Mouse (Mus musculus) kidney, adult 2 months (tissue): Measurements from ENCODE around the gene Plcd1. TPM values are rescaled to one million over a fixed set of nuclear protein-coding genes. Genes with fewer than 3 reads are reported as not detected.

Source experiments
- DNase-seq: peaks from one replicate; pipeline ENCODE4 v3.0.0; 2021
- H3K27ac ChIP-seq: fragments of 200-500 bp; 2 replicates; pipeline ENCODE4 v1.5.1; 2012; ENCODE audit warnings: low read depth, low read length, control low read depth, inconsistent platforms; ENCODE audit not compliant: insufficient read depth
- H3K27me3 ChIP-seq: fragments of 200-500 bp; replicated peaks from 2 replicates; pipeline ENCODE4 v1.6.1; 2012; ENCODE audit warnings: mild to moderate bottlenecking, moderate library complexity, low read length, inconsistent platforms; ENCODE audit not compliant: control insufficient read depth, insufficient read depth
- H3K36me3 ChIP-seq: fragments of 200-500 bp; 2 replicates; pipeline ENCODE4 v1.6.1; 2012; ENCODE audit warnings: mild to moderate bottlenecking, moderate library complexity, low read length, inconsistent platforms; ENCODE audit not compliant: control insufficient read depth, insufficient read depth
- H3K4me1 ChIP-seq: fragments of 200-500 bp; 2 replicates; pipeline ENCODE4 v1.6.1; 2011; ENCODE audit warnings: low read length; ENCODE audit not compliant: control insufficient read depth, insufficient read depth
- H3K4me3 ChIP-seq: fragments of 200-500 bp; 2 replicates; pipeline ENCODE4 v1.5.1; 2011; ENCODE audit warnings: mild to moderate bottlenecking, low read depth, low read length, control low read depth; ENCODE audit not compliant: insufficient read depth
- CTCF ChIP-seq: fragments of 200-500 bp; conservative IDR thresholded peaks from 2 replicates; pipeline ENCODE4 v1.5.1; 2011; ENCODE audit warnings: low read depth, mild to moderate bottlenecking, control low read depth, low read length, moderate library complexity, mixed read lengths; ENCODE audit not compliant: insufficient read depth, insufficient read length
- POLR2A ChIP-seq: fragments of 200-500 bp; IDR thresholded peaks from one replicate; pipeline ENCODE4 v1.6.1; 2011; ENCODE audit warnings: low read depth, low read length, control low read depth
- WGBS: fragments of 180-500 bp; shearing (Covaris S2); methylation state at CpG from one replicate; pipeline ENCODE4 v1.1.7; 2018; 5-methylcytosine and 5-hydroxymethylcytosine counted together
- polyA plus RNA-seq: library from polyadenylated mRNA; depleted of rRNA; stranded (reverse); fragments of >200 nt; gene quantifications from 2 replicates; pipeline ENCODE4 v1.2.3, GENCODE M21; 2012

Plcd1 gene
- polyA plus RNA-seq, 1 experiment = 11.3 TPM

DNA sequence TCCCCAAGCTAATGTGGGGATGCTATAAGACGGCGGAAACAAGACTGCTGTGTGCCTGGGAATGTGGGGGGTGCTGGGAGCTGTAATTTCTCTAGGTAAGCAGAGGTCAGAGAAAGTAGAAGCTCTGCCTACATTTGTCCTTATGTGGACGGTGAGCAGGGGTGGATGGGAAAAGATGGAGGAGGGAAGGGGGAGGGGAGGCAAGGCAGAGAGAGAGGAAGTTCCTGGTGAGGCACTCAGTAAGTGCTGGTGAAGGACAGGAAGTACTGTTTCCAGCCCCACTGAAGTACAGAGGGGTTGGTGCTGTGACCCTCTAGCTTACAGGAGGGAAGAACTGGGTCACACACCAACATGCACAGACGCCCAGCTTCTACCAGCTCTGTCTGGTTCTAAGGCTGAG, 29.0 kb downstream of the Plcd1 start:
- Histone ChIP-seq H3K36me3 (no peaks in the 10 kb centered on the region), H3K27me3 (no peaks in the 10 kb centered on the region), H3K4me1 (peaks cover 15% of the 10 kb centered on the region; the same call in 1 of the 2 replicates), H3K4me3 (no peak overlapping the region), H3K27ac (no peak overlapping the region)
- DNase-seq = no peak
- WGBS = 73% methylated on average over 4 of the region's 4 CpGs
- TF ChIP-seq POLR2A = no peak
- no peak for TF ChIP-seq CTCF

DNA sequence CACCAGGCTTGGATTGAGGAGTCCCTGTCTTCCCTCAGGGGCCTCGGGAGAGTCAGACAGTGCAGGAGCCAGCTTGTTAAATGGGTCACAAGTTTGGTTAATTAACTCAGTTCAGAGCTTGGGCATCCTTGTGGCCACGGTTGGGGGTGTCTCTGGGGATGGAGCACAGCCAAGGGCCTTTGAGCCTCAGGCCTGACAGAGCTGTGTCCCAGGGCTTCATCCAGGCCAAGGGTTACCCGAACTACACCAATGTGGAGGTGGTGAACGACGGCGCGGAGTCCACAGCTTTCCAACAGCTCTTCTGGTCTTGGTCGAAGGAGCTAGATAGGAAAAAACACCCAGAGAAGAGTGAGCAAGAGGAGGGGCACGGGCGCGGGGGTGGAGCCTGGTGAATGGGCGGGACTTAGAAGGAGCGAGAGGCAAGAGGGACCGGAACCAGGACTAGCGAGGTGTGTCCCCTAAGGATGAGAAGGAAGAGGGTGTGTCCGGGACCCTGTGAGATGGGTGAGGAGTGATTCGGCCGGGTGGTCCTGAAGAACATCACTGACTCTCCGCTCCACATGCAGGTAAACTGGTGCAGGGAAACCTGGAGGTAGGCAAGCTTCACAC, 30.2 kb downstream of the Plcd1 start:
- H3K4me1 ChIP-seq = peaks cover 15% of the 10 kb centered on the region; the same call in 1 of the 2 replicates
- peak; percentile 94 for DNase-seq
- peak overlapping the region; percentile 43; the same call in 1 of the 2 replicates for H3K27ac ChIP-seq
- H3K36me3 ChIP-seq = no peaks in the 10 kb centered on the region
- no peak overlapping the region for H3K4me3 ChIP-seq
- no peaks in the 10 kb centered on the region for H3K27me3 ChIP-seq
- TF ChIP-seq CTCF (no peak), POLR2A (no peak)
- WGBS = 33% methylated on average over 19 of the region's 19 CpGs

DNA sequence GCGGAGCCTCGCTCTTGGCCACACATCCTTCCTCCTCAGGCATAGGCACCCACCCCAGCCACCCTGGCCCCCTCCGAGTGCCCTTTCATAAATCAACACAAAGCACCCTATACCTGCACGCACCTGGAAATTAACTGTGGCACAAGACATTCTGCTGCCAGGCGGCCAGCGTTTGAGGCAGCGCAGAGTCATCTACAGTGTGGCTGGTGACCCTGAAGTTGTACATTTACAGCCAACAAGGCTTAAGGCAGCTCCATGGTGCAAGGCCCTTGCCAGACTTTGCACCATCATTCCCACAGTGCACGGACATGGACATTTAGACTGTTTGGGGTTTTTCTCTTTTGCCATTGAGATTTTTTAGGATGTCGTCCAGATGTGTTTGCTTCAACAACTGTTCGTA, 32.6 kb downstream of the Plcd1 start:
- Histone ChIP-seq H3K27me3 (no peaks in the 10 kb centered on the region), H3K4me1 (peaks cover 15% of the 10 kb centered on the region; the same call in 1 of the 2 replicates), H3K27ac (peak overlapping the region; percentile 12; the same call in 1 of the 2 replicates), H3K36me3 (no peaks in the 10 kb centered on the region), H3K4me3 (no peak overlapping the region)
- TF ChIP-seq POLR2A (no peak), CTCF (no peak)
- 62% methylated on average over 10 of the region's 10 CpGs for WGBS
- DNase-seq = peak; percentile 68

DNA sequence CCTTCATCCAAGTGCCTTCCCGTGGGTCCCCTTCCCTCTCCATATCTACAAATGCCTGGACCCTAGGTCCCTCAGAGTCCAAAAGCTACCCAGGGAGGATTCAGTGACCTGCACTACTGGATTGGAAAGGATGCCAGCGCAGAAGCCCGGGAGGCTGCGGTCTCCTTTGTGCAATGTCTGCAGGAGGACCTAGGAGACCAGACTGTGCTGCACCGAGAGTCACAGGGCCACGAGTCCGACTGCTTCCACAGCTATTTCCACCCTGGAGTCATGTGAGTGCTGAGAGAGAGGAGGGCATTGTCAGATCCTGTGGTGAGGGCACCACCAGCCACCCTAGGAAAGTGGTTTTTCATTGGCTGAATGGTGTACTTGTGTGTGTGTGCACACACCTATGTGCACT, 35.1 kb downstream of the Plcd1 start:
- Histone ChIP-seq H3K27me3 (no peaks in the 10 kb centered on the region), H3K36me3 (no peaks in the 10 kb centered on the region), H3K4me1 (peaks cover 17% of the 10 kb centered on the region; the same call in 1 of the 2 replicates), H3K4me3 (no peak overlapping the region), H3K27ac (no peak overlapping the region)
- peak; percentile 42 for DNase-seq
- WGBS = 65% methylated on average over 7 of the region's 7 CpGs
- TF ChIP-seq CTCF (no peak), POLR2A (no peak)

DNA sequence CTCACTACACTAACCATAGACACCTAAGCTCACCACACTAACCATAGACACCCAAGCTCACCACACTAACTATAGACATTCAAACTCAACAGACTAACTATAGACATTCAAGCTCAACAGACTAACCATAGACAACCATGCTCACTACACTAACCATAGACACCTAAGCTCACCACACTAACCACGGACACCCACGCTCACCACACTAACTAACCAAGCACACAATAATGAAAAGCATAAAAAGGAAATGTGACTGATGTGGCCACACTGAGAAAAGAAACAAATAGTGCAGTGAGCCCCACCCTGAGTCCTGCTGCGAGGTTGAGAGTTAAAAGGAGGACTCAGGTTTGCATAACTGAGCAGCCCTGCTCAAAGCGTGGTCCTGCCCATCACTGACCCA, 38.0 kb downstream of the Plcd1 start:
- no peak overlapping the region for H3K4me3 ChIP-seq
- no peak for DNase-seq
- H3K36me3 ChIP-seq = no peaks in the 10 kb centered on the region
- 90% methylated on average over 4 of the region's 4 CpGs for WGBS
- H3K4me1 ChIP-seq = peaks cover 8% of the 10 kb centered on the region; the same call in 1 of the 2 replicates
- H3K27me3 ChIP-seq = no peaks in the 10 kb centered on the region
- TF ChIP-seq CTCF (no peak), POLR2A (no peak)
- H3K27ac ChIP-seq = no peak overlapping the region

DNA sequence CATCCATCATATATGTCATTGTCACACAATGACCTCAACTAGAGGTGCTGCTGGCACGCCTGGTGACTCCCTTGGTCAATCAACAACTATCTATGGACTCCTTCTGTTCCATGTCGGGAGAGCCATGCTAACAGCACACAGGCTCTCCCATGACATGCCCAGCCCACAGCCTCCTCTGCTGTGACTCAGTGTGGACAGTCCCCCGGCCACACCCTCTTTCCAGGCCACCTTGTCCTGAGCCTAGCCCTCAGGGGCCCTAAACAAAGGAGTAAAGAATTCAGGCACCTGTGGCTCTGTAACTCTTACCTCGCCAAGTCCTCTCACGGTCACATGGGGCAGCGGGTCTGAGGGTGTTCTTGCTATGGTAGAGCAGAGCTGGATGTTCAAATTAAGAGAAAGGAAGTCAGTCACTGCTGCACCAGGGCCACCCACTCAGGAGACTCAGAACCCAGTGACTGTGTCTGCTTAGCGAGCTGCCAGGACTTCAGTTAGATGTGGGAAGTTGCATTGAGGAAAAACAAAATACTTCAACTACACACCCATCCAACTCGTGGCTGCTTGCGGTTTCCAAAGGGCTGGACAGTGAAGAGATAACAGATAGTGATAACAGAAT, 39.2 kb downstream of the Plcd1 start:
- 69% methylated on average over 9 of the region's 9 CpGs for WGBS
- no peaks in the 10 kb centered on the region for H3K27me3 ChIP-seq
- DNase-seq = no peak

DNA sequence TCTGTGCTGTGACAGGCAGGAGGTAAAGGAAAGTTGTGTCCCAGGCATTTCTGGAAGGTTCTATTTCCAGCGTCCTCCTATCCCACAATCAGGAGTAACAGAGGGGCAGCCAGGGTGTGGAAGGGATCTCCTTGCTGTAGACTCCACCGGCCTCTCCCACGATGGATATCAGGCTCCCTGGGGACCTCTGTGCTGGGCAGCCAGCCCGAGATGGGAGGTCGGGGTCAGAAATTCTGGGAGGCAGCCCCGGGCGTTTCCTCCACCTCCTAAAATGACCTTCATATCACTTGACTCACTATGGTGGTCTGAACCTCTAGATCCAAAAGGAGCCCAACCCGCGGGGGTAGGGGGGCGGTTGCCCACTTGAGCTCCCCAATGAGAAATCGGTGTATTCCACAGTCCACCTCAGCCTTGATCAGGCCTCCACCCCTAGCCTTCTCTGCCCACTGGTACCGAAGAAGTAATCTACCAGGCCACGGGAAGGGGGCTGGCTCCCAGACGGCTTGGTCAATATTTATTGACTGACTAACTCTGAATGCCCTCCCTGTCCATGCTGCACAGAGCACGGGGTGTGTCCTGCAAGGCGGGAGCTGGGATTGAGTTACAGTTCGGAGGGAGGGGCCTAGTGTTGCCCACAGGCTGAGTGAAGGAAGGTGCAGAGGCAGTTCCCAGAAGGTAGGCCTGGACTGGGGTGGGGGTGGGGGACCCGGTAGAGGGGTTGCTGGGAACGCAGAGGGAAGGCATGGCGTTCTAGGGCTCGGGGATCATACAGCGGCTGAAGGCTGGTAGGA, 41.0 kb downstream of the Plcd1 start, which contains the start of gene Vill:
TSS of gene Vill (plus strand) at position 625 of the 791 bp plus-strand sequence.
- Histone ChIP-seq H3K27me3 (no peaks in the 10 kb centered on the region), H3K27ac (peak within 1 kb of the TSS; percentile 37; the same call in 1 of the 2 replicates), H3K36me3 (no peaks in the 10 kb centered on the region), H3K4me1 (0 out of 2 replicates have a peak, but pooled peaks cover 3% of the 10 kb centered on the region), H3K4me3 (peak within 1 kb of the TSS; percentile 47)
- no peak for TF ChIP-seq CTCF
- no peak for TF ChIP-seq POLR2A
- 6% methylated on average over 22 of the region's 22 CpGs for WGBS
- peak; percentile 85 for DNase-seq

More for the DNA sequence above, 39.2 kb downstream of the Plcd1 start:
- 0 out of 2 replicates have a peak, but pooled peaks cover 3% of the 10 kb centered on the region for H3K4me1 ChIP-seq
- no peak overlapping the region for H3K27ac ChIP-seq
- H3K4me3 ChIP-seq = no peak overlapping the region
- H3K36me3 ChIP-seq = no peaks in the 10 kb centered on the region
- TF ChIP-seq CTCF (no peak), POLR2A (no peak)
